Mouse (Mus musculus) adrenal gland, postnatal 0 days (tissue): ENCODE data around the gene Tbcc. TPM values are rescaled to one million over a fixed set of nuclear protein-coding genes. Genes with fewer than 3 reads are reported as not detected.

Experiments
- polyA plus RNA-seq: library from polyadenylated mRNA; unstranded; fragments of >200 nt; fragmentation: Nextera tagmentation; extraction: Ambion mirVana; gene quantifications from 2 replicates; pipeline ENCODE4 v1.2.1, GENCODE M21; 2015

The Tbcc gene
- polyA plus RNA-seq, result 62.1 and 65.4 TPM in 2 replicates

DNA sequence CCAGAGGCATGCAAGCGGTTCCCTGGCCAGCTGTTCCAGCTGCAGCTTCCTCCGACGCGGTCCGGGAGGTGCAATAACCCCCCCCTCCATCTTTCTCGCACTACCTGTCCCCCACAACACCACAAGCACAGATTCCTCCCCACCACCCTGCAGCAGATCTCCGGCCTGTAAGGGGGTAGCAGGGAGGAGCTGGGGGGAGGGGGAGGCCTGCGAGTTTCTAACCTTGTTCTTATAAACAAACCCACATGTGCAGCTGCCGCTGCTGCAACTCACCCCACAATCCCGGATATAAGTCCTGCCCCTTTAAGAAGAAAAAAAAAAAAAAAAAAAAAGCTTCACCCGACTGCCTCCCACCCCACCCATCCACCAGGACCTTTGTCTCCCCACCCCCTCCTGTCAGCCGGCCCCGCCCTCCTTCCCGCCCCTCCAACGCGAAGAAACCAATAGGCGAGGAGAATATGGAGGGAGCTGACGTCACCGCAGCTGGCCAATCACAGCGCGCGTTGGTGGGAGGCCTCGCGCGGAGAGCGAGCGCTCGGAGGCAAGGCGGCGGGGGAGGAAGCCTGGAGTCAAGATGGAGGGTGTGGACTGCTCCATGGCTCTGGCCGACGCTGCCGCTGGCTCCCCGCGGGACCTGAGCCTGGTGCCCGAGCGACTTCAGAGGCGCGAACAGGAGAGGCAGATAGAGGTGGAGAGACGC is at the start of gene Tbcc:
Tbcc (plus strand) TSS at position 569 of the 700 bp plus-strand sequence.

DNA sequence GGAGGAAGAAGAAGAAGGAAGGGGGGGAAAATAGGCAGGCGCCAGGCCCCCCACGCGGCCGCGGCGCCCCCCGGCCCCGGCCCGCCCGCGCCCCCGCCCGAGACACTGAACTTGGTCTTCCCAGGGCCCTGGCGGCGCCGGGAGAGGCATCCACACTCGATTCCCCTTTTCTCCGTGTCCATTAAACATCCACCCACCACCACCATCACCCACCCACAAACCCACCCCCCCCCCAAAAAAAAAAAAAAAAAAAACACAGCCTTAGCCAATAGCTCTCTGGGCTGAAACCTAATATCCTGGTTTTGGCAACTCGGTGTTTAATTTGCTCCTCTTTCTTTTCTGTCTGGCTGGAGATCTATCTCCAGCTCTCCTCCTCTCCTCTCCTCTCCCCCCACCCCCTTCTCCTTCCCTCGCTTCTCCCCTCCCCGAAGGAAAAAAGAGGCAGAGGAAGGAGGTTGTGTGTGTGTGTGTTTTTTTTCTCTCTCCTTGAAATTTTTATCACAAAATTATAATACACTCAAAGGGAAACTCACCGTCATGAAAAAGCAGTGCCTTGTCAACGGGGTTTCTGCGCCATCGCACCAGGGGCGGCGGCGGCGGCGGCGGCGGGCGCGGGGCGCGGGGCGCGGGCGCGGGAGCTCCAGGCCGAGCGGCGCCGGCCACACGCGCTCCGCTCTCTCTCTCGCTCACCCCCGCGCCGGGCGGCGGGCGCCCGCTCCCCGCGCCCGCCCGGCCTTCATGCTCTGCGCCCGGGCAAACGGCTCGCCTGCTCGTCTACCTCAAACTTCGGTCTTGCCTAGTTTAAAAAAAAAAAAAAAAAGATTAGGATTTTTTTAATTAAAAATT is 32.4 kb upstream of the Tbcc start, which contains the start of gene Bicral:
Bicral (minus strand) TSS at position 580 of the 846 bp plus-strand sequence.

DNA sequence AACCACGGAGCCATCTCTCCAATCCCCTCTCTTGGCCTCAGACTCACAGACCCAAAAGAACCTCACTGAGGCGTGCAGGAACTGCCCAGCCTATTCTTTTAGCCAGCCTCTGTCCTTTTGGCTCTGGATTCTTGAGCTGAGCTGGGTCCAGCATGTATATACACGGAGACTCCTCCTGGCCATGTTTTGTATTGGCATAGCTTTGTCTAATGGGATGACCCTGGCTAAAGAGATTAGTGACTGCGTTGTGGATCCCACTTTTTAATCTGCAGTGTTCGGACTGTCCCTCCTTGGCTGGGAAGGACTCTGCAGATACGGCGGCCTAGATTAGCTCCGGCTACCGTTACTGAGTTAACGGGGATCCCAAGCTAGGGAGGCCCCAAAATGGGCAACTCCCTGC is 19.7 kb downstream of the Tbcc start, which contains the start of gene Prph2:
Prph2 (plus strand) TSS at position 274 of the 400 bp plus-strand sequence.

Other genes with a start within 250 kb of the Tbcc start
- 21.7 and 29.3 TPM in 2 replicates for gene Klc4, start 244.7 kb upstream of the Tbcc start, polyA plus RNA-seq
- 91.3 and 138 TPM in 2 replicates for gene Mrpl2, start 244.5 kb upstream of the Tbcc start, polyA plus RNA-seq
- gene Cul7, start 240.3 kb upstream of the Tbcc start, polyA plus RNA-seq, result 22.6 and 24.3 TPM in 2 replicates
- gene Rrp36, start 216.3 kb upstream of the Tbcc start, polyA plus RNA-seq, result 41.4 and 55.1 TPM in 2 replicates
- gene Mea1, start 211.9 kb upstream of the Tbcc start, polyA plus RNA-seq, result 148 and 198 TPM in 2 replicates
- 82.8 and 111 TPM in 2 replicates for gene Klhdc3, start 209.8 kb upstream of the Tbcc start, polyA plus RNA-seq
- gene Ppp2r5d, start 185.6 kb upstream of the Tbcc start, polyA plus RNA-seq, result 32.7 and 36.4 TPM in 2 replicates
- 21.2 and 30.3 TPM in 2 replicates for gene Pex6, start 179.2 kb upstream of the Tbcc start, polyA plus RNA-seq
- 15.0 and 25.6 TPM in 2 replicates for gene Gnmt, start 161.5 kb upstream of the Tbcc start, polyA plus RNA-seq
- gene Cnpy3, start 138.5 kb upstream of the Tbcc start, polyA plus RNA-seq, result 40.2 and 56.1 TPM in 2 replicates
- gene Ptcra, start 127.0 kb upstream of the Tbcc start, polyA plus RNA-seq, result 0.13 and 0.14 TPM in 2 replicates
- gene 2310039H08Rik, start 118.0 kb upstream of the Tbcc start, polyA plus RNA-seq, result 150 and 176 TPM in 2 replicates
- 80.6 and 93.1 TPM in 2 replicates for gene Rpl7l1, start 108.0 kb upstream of the Tbcc start, polyA plus RNA-seq
- gene Bicral, start 32.2 kb upstream of the Tbcc start, polyA plus RNA-seq, result 3.5 and 4.2 TPM in 2 replicates
- not detected in 2 replicates for gene Prph2, start 19.8 kb downstream of the Tbcc start, polyA plus RNA-seq
- 8.7 and 16.5 TPM in 2 replicates for gene Ubr2, start 119.9 kb downstream of the Tbcc start, polyA plus RNA-seq